Mouse (Mus musculus) ES-Bruce4 (cell line): ENCODE data around the gene Uqcc1. TPM values are rescaled to one million over a fixed set of nuclear protein-coding genes. Genes with fewer than 3 reads are reported as not detected.

Experiments used
- H3K27ac ChIP-seq: 2 replicates; pipeline ENCODE4 v1.5.1; 2012; ENCODE audit warnings: low read length, inconsistent platforms; ENCODE audit not compliant: insufficient read depth
- H3K27me3 ChIP-seq: 2 replicates; pipeline ENCODE4 v1.6.1; 2012; ENCODE audit warnings: mild to moderate bottlenecking, low read length, inconsistent platforms; ENCODE audit not compliant: control insufficient read depth, poor library complexity, insufficient read depth, severe bottlenecking
- H3K36me3 ChIP-seq: 2 replicates; pipeline ENCODE4 v1.6.1; 2012; ENCODE audit warnings: inconsistent platforms, mild to moderate bottlenecking, low read length, moderate library complexity; ENCODE audit not compliant: control insufficient read depth, poor library complexity, insufficient read depth, severe bottlenecking
- H3K4me1 ChIP-seq: one replicate; pipeline ENCODE4 v1.8.1; 2011; ENCODE audit warnings: low read length; ENCODE audit not compliant: control insufficient read depth, insufficient read depth
- H3K4me3 ChIP-seq: 2 replicates; pipeline ENCODE4 v1.5.1; 2011; ENCODE audit warnings: low read depth, mild to moderate bottlenecking, low read length
- H3K9ac ChIP-seq: 2 replicates; pipeline ENCODE4 v1.6.1; 2012; ENCODE audit warnings: low read depth, mild to moderate bottlenecking, inconsistent platforms; ENCODE audit not compliant: poor library complexity, severe bottlenecking
- H3K9me3 ChIP-seq: replicated peaks from 2 replicates; pipeline ENCODE4 v1.6.1; 2012; ENCODE audit warnings: mild to moderate bottlenecking, low read length, inconsistent platforms; ENCODE audit not compliant: control insufficient read depth, poor library complexity, insufficient read depth, severe bottlenecking
- CTCF ChIP-seq: IDR thresholded peaks from one replicate; pipeline ENCODE4 v1.8.1; 2011; ENCODE audit warnings: low read depth, low read length
- EP300 ChIP-seq: IDR thresholded peaks from 2 replicates; pipeline ENCODE4 v1.6.1; 2011; ENCODE audit warnings: low read depth, low read length; ENCODE audit not compliant: insufficient read depth
- POLR2A ChIP-seq: IDR thresholded peaks from one replicate; pipeline ENCODE4 v1.8.1; 2011; ENCODE audit warnings: low read length; ENCODE audit not compliant: insufficient read depth
- polyA plus RNA-seq: library from polyadenylated mRNA; stranded (reverse); fragments of >200 nt; gene quantifications from 2 replicates; pipeline ENCODE4 v1.2.4, GENCODE M21; 2011; ENCODE audit warnings: low read depth; ENCODE audit not compliant: missing spikeins, insufficient read depth, insufficient read length

The Uqcc1 gene
- polyA plus RNA-seq, 1 experiment: 65.2 TPM

GRCm38 (mm10) chr2:155872486-155872885 is 57.6 kb downstream of the Uqcc1 start:
- H3K4me3 ChIP-seq: no peak overlapping the region
- no peaks in the 10 kb centered on the region for H3K4me1 ChIP-seq
- H3K27ac ChIP-seq: no peak overlapping the region
- no peak for TF ChIP-seq EP300
- TF ChIP-seq POLR2A: no peak
- no peak for TF ChIP-seq CTCF
- H3K36me3 ChIP-seq: peaks cover 3% of the 10 kb centered on the region; the same call in 1 of the 2 replicates
- H3K9me3 ChIP-seq: no peaks in the 10 kb centered on the region
- H3K9ac ChIP-seq: no peak overlapping the region
- no peaks in the 10 kb centered on the region for H3K27me3 ChIP-seq

- Histone ChIP-seq H3K9me3 (no peaks in the 10 kb centered on the region), H3K36me3 (peaks cover 3% of the 10 kb centered on the region; the same call in 1 of the 2 replicates), H3K27me3 (no peaks in the 10 kb centered on the region), H3K4me3 (no peak overlapping the region), H3K27ac (no peak overlapping the region), H3K9ac (no peak overlapping the region), H3K4me1 (no peaks in the 10 kb centered on the region)
- no peak for TF ChIP-seq CTCF
- TF ChIP-seq EP300: no peak
- no peak for TF ChIP-seq POLR2A
Observed at GRCm38 (mm10) chr2:155869772-155870171, 60.3 kb downstream of the Uqcc1 start.

- Histone ChIP-seq H3K4me1 (no peaks in the 10 kb centered on the region), H3K36me3 (peaks cover 3% of the 10 kb centered on the region; the same call in 1 of the 2 replicates), H3K9ac (no peak overlapping the region), H3K27me3 (no peaks in the 10 kb centered on the region), H3K4me3 (no peak overlapping the region), H3K9me3 (no peaks in the 10 kb centered on the region), H3K27ac (no peak overlapping the region)
- TF ChIP-seq CTCF: no peak
- no peak for TF ChIP-seq EP300
- no peak for TF ChIP-seq POLR2A
Observed at GRCm38 (mm10) chr2:155868320-155868719, 61.8 kb downstream of the Uqcc1 start.

- Histone ChIP-seq H3K9me3 (no peaks in the 10 kb centered on the region), H3K9ac (no peak overlapping the region), H3K27me3 (no peaks in the 10 kb centered on the region), H3K27ac (no peak overlapping the region), H3K36me3 (no peaks in the 10 kb centered on the region), H3K4me1 (no peaks in the 10 kb centered on the region), H3K4me3 (no peak overlapping the region)
- TF ChIP-seq EP300: no peak
- no peak for TF ChIP-seq POLR2A
- TF ChIP-seq CTCF: no peak
Observed at GRCm38 (mm10) chr2:155863301-155863867, 66.7 kb downstream of the Uqcc1 start.

- H3K4me1 ChIP-seq: no peaks in the 10 kb centered on the region
- H3K9ac ChIP-seq: no peak overlapping the region
- TF ChIP-seq POLR2A: no peak
- TF ChIP-seq EP300: no peak
- no peak for TF ChIP-seq CTCF
- no peaks in the 10 kb centered on the region for H3K27me3 ChIP-seq
- H3K36me3 ChIP-seq: no peaks in the 10 kb centered on the region
- no peak overlapping the region for H3K4me3 ChIP-seq
- H3K27ac ChIP-seq: no peak overlapping the region
- H3K9me3 ChIP-seq: no peaks in the 10 kb centered on the region
Observed at GRCm38 (mm10) chr2:155862573-155863300, 67.4 kb downstream of the Uqcc1 start.

- no peak overlapping the region for H3K9ac ChIP-seq
- no peak overlapping the region for H3K27ac ChIP-seq
- no peak overlapping the region for H3K4me3 ChIP-seq
- TF ChIP-seq EP300 (no peak), CTCF (no peak), POLR2A (no peak)
- H3K4me1 ChIP-seq: no peaks in the 10 kb centered on the region
- H3K27me3 ChIP-seq: no peaks in the 10 kb centered on the region
- H3K36me3 ChIP-seq: no peaks in the 10 kb centered on the region
- no peaks in the 10 kb centered on the region for H3K9me3 ChIP-seq
Observed at GRCm38 (mm10) chr2:155861581-155861980, 68.5 kb downstream of the Uqcc1 start.
